ENCODE assay signal across 26 mouse cellular contexts in the genomic region with DNA sequence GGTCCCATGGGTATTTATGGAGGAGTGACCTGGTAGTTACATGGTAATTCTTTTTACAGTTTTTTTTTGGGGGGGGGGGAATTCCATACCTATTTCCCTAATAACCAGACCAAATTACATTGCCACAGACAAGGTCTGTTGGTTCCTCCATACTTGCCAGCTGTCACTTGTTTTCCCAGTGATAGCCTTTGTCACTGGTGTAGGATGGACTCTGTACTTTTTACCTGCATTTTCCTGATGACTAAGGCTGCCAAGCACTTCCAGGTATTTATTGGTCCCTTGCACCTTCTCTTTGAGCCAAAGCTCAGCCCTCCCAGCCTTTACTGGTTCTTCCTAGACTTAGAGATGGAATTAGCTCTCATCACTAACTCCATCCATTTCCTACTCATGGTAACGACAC.
"Had no signal": no experiment of that assay in that cellular context is flagged by ENCODE, and none has a peak within 500 bp of the region (broad histone marks: within the 10 kb centered on the region; RNA-seq: fewer than 3 reads in every experiment).

No protein-coding gene starts in this region.

- DNase-seq: gastrocnemius, postnatal 14 days; gastrocnemius, postnatal 36 days; heart, adult 18-20 months; heart, postnatal 10 days; heart, postnatal 36 days; kidney, adult 11 months; kidney, adult 2 months; kidney, adult 9 months; kidney, postnatal 14 days; kidney, postnatal 36 days; left cerebral cortex, postnatal 4 days had no signal

- ATAC-seq: forebrain, embryonic 16.5 days; hindbrain, embryonic 16.5 days; inflammation-experienced regulatory T-cells, adult 6 months; liver, embryonic 12.5 days had no signal

- H3K4me2 ChIP-seq: heart, embryonic 12.5 days; hindbrain, embryonic 12.5 days; hindbrain, embryonic 14.5 days; kidney, embryonic 15.5 days; limb, embryonic 13.5 days; limb, embryonic 15.5 days; liver, embryonic 12.5 days had no signal

- H3K27me3 ChIP-seq: heart, embryonic 12.5 days; hindbrain, embryonic 12.5 days; kidney, embryonic 15.5 days; limb, embryonic 13.5 days; limb, embryonic 15.5 days; liver, embryonic 12.5 days had no signal

- H3K4me1 ChIP-seq: heart, embryonic 10.5 days; hindbrain, embryonic 12.5 days; kidney, embryonic 15.5 days; limb, embryonic 13.5 days; limb, embryonic 15.5 days; liver, embryonic 12.5 days had no signal

- H3K27ac ChIP-seq: heart, embryonic 10.5 days; hindbrain, embryonic 12.5 days; hindbrain, embryonic 14.5 days; kidney, embryonic 15.5 days; kidney, postnatal 0 days; layer of hippocampus, adult 2 months; left cerebral cortex, adult 2 months; limb, embryonic 13.5 days; limb, embryonic 15.5 days; liver, embryonic 12.5 days; liver, embryonic 14.5 days had no signal

- H3K9me3 ChIP-seq: heart, embryonic 10.5 days; heart, embryonic 12.5 days; hindbrain, embryonic 12.5 days; kidney, embryonic 15.5 days; limb, embryonic 13.5 days; limb, embryonic 15.5 days; liver, embryonic 12.5 days had no signal

- H3K9ac ChIP-seq: heart, embryonic 12.5 days; hindbrain, embryonic 12.5 days; hindbrain, embryonic 14.5 days; kidney, embryonic 15.5 days; limb, embryonic 13.5 days; limb, embryonic 15.5 days; liver, embryonic 12.5 days; liver, embryonic 14.5 days had no signal

- H3K4me3 ChIP-seq: heart, embryonic 10.5 days; heart, embryonic 12.5 days; hindbrain, embryonic 12.5 days; kidney, embryonic 15.5 days; layer of hippocampus, adult 2 months; left cerebral cortex, adult 2 months; limb, embryonic 13.5 days; limb, embryonic 15.5 days; liver, embryonic 12.5 days had no signal

- H3K36me3 ChIP-seq: heart, embryonic 10.5 days; heart, embryonic 12.5 days; hindbrain, embryonic 12.5 days; kidney, embryonic 15.5 days; limb, embryonic 13.5 days; limb, embryonic 15.5 days; liver, embryonic 12.5 days had no signal
